Mouse (Mus musculus): ENCODE measurements around the gene Mrps12. TPM values are rescaled to one million over a fixed set of nuclear protein-coding genes. Genes with fewer than 3 reads are reported as not detected.
A peak's percentile ranks its signal among the peaks of the same experiment; 100 is the strongest.

Mrps12 gene
- total RNA-seq (2021): 10 to 100 TPM; 53.9 to 54.7 TPM

DNA sequence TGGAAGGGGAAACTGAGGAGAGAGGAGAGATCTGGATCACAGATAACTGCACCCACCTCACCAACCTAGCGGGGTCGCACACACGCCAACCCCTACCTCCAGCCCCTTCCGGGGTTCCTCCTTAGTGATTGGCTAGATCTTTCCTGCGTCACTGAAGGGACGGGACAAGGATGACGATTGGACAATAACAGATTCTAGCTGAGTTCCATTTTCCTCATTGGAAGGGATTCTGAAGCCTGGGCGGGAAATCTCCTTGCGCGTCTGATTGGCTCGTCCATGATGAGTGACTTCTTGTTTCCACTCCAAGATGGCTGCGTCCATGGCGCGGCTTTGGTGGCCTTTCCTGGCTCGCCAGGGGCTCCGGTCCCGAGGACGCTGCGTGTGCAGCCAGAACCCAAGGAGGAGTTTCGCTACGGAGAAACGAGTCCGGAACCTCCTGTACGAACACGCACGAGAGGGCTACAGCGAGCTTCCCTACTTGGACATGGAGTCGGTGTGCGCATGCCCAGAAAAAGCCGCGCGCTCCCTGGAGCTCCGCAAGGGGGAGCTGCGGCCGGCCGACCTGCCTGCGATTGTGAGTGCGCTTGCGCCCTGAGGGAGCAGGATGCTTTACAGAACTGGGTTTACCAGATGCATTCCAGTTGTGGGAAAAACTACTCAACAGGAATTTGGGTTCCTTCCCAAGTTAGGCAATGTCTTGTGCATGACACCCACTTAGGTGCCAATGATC lies at the start of gene Mrps12, which contains the start of gene Sars2:
TSS of gene Mrps12 (minus strand) at position 112 of the 730 bp plus-strand sequence.
TSS of gene Sars2 (plus strand) at position 284 of the 730 bp plus-strand sequence.
- peak; percentile 93 to 98 for DNase-seq (ENCODE audit: extremely low spot score in 1 of 2, low spot score in 2 of 2)
- intact Hi-C loops (cut with DNase I): no loop called here

DNA sequence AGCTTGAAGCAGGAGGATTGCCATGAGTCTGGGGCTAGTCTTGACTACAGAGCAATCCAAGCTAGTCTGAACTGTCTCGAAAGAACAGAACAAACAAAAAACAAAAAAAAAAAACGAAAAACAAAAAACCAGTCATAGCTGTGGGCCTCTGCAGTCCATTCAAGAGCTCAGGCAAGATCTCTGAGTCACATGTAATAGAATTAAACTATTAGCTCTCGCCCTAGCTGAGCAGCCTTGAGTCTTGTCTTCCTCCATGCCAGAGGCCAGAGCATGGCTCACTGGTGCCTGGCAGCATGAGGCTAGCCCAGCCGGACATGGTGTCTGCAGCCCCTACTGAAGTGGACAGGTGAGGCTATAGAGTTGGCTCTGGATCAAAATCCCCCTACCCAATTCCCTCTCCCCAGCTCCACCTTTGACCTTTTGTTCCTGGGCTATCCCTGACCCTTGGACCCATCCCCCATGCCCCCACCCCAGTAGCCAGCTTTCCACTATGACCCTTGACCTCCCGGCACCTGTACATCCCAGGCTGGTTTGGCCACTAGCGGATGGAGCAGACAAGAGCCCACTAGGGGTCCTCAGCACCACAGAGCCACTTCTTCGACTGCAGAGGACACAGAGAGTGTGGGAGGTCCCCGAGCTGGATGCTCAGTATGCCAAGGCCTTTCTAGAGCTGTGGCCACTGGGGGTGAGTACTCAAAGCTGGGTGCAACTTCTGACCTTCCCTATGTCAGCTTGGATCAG lies 48.6 kb upstream of the Mrps12 start:
- peak in 1 of 2 experiments; percentile 55 for DNase-seq (ENCODE audit: extremely low spot score in 1 of 2, low spot score in 2 of 2)
- intact Hi-C loops (cut with DNase I): no loop called here

DNA sequence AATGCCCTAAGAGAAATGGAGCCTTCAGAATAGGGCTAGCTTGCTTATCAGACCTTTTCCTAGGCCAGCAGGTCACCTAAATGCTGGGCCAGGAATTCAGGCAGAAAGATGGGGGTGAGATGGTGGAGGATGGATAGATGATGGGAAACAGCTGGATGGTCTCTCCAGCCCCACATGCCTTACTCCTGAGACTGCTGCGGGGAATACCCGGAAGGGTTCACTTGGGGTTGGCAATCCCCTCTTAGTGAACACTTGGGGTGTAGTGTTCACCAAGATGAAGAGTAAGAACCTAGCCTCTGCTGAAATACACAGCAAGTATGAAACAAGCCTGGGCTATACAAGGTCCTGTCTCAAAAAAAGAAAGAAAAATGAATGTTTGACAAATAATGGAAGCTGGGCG lies 47.6 kb upstream of the Mrps12 start:
- no peak for DNase-seq (ENCODE audit: extremely low spot score in 1 of 2, low spot score in 2 of 2)
- intact Hi-C loops (cut with DNase I): loop anchor here (10.0 kb wide), 1 partner anchor 176 kb away; the partner anchor contains the start of gene Actn4

DNA sequence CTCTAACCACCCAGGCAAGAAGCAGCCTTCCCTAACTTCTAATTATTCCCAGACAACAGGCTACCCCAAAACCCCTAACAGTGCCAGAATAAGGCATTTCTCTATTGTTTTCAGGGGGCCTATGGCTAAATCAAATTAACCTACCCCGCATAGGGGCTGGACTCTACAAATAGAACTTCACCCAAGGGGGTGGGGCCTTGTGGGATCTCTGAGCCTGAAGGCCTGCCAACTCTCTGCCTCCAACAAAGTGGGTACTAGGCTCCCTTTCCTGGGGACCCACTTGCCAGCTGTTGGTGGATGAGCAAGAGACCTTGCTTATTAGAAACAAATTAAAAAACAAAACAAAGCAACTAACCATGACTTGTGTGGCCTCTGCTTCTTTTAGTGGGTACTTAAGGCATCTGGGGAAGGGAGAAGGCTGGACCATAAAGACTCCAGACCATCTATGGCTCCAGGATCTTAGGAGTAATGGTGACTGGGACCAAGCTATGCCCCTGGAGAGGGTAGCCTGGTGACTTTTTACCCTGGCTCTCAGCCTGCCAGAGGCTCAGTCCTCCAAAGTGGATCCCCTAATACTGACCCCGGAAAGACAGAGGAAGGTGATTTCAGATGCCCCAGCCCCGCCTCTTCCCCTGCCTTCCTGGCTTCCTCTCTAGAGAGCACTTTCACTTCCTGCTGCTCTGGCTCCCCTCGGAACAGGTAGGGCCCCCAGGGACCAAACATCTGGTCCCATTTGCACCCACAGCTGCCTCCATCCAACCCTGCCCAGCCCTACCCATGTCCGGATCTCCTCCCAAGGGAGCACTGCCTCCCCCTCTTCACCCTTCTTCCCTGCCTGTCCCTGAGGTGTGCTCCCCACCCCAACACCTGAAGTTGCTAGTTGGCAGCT lies 46.9 kb upstream of the Mrps12 start, which contains the start of gene Rinl:
TSS of gene Rinl (plus strand) at position 663 of the 889 bp plus-strand sequence.
- intact Hi-C loops (cut with DNase I): loop anchor here (10.0 kb wide), 1 partner anchor 176 kb away; the partner anchor contains the start of gene Actn4
- DNase-seq (ENCODE audit: extremely low spot score in 1 of 2, low spot score in 2 of 2): no peak

DNA sequence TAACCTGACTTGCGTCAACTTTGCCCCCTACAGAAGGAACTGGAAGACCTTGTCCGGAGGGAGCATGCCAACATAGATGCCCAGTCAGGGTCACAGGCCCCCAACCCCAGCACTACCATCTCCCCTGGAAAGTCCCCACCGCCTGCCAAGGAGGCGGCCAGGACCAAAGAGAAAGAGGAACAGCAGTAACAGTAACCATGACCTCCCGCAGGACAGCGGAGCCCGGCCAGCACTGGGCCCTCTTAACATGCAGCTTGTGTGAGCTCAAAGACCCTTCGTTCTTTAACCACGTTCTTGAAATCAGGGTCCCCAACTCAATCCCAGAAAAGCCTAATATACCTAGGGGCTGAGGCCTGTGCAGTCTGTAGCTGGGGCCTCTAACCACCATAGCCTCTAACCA lies 46.3 kb upstream of the Mrps12 start:
- intact Hi-C loops (cut with DNase I): loop anchor here (10.0 kb wide), 1 partner anchor 177 kb away; the partner anchor contains the start of gene Actn4
- no peak for DNase-seq (ENCODE audit: extremely low spot score in 1 of 2, low spot score in 2 of 2)

DNA sequence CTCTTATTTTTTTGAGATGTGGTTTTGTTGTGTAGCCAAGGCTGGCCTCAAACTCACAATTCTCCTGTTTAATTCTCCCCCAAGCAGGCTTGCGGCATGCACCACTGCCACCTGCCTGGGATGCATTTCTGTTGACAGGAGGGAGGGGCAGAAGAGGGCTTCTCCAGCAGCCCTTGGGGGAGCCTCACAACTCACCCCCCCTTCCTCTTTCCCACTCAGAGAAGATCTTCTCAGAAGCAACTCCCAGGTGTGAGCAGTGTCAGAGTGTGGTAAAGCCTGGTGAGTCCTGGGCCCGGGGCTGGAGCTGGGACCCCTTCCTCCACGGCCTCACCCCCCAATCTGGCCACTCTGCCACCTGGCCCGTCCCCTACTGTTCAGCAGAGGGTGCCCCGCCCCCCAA lies 43.5 kb upstream of the Mrps12 start:
- DNase-seq (ENCODE audit: extremely low spot score in 1 of 2, low spot score in 2 of 2): no peak
- intact Hi-C loops (cut with DNase I): loop anchor here (10.0 kb wide), 1 partner anchor 180 kb away; the partner anchor contains the start of gene Actn4

DNA sequence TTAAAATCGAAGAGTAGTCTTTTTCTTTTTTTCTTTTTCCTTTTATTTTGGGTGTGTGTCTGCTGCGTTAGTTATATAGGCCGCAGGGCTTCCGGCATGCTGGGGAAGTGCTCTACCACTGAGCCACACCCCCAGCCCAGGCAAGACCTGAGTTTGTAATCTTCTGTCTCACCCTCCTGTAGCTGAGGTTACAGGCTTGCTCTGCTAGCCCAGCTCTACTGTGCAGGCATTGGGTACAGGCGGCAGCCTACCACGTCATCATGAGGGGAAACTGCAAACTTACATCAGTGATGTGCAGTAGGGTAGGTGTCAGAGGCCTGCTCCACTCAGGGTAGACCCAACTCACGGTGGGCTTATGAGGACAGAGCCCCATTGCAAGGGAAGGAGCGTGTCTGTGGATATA lies 39.6 kb upstream of the Mrps12 start:
- no peak for DNase-seq (ENCODE audit: extremely low spot score in 1 of 2, low spot score in 2 of 2)
- intact Hi-C loops (cut with DNase I): loop anchor here (5.0 to 10.0 kb wide), 2 partner anchors 184 to 256 kb away; partner anchors contain the start of gene Actn4

DNA sequence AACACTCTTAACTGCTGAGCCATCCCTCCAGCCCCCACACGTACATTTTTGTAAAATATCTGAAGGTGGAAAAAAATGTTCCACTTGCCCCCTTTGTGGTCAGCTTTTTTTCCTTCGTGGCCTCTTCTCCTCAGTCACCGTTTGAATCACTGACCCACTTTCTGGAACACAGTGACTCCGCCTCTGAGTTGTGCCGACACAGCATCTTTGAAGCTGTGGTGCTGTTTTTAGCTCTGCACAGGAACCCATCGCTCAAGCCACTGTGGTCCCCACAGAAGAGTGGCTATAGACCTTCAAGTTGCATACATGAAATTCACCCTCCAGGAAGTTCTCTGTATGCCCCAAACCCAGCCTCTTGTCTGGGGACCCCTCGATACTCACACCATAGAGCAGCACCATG lies 39.2 kb upstream of the Mrps12 start:
- DNase-seq (ENCODE audit: extremely low spot score in 1 of 2, low spot score in 2 of 2): peak; percentile 40 to 54
- intact Hi-C loops (cut with DNase I): loop anchor here (5.0 to 10.0 kb wide), 2 partner anchors 184 to 256 kb away; partner anchors contain the start of gene Actn4

DNA sequence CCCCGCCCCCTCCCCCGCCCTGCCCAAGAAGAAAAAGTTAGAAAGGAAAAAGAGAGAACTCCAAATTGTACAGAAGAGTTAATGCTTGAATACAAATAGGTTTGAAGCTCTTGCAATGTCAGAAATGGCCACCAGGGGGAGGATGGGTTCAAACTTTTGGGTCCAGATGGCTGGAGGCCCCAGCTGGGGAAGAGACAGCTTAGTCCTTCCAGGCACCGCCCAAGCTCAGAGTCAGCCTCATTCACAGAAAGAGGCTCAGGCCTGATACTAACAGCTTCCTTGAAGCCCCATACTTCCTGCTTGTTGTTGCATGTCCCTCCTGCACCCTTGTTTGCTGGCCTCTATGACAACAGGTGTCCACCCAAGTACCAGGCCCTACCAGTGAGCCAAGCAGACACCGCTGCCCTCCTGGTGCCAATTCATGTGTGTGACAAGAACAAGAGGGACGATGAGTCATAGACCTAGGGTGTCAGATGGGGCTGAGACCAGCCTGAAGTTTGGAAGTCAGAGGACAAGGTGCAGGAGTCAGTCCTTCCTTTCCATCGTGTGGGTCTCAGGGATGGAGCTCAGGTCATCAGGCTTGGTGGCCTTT lies 38.5 kb upstream of the Mrps12 start:
- intact Hi-C loops (cut with DNase I): loop anchor here (5.0 to 10.0 kb wide), 2 partner anchors 185 to 257 kb away; partner anchors contain the start of gene Actn4
- DNase-seq (ENCODE audit: extremely low spot score in 1 of 2, low spot score in 2 of 2): peak; percentile 84 to 91

DNA sequence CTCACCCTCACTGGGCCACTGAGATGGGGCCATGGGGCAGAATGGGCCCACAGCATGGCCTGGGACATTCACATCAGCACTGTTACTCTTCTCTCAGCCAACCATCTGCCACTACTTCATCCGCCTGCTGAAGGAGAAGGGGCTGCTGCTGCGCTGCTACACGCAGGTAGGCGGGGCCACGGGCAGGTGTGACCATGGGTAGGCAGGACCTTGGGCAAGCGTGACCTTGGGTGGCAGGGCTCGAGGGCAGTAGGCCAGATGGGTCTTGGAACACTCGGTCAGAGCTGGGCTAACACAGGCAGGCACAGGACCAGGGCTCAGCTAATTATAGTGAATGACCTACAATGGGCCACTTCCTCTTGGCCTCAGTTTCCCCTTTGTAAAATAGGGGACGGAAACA lies 37.2 kb upstream of the Mrps12 start:
- peak in 1 of 2 experiments; percentile 43 for DNase-seq (ENCODE audit: extremely low spot score in 1 of 2, low spot score in 2 of 2)

DNA sequence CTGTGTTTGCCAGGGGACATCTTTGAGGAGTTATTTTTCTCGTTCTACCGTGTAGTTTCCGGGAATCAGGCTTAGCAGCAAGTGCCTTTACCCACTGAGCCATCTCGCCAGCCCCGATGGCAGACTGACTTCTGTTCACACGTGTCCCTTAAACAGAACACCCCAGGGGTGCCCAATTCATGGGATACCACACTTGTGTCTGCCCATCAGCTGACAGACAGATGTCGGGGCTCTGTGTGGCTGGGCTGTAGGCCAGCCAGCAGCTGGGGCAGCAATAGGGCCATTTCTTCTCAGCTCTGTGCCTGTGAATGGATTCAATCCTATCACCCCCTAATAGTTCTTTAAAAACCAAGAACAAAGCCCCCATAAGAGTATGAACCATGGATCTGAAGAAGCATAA lies 33.5 kb upstream of the Mrps12 start:
- DNase-seq (ENCODE audit: extremely low spot score in 1 of 2, low spot score in 2 of 2): no peak
- intact Hi-C loops (cut with DNase I): no loop called here

More for the DNA sequence above, 37.2 kb upstream of the Mrps12 start:
- intact Hi-C loops (cut with DNase I): no loop called here

DNA sequence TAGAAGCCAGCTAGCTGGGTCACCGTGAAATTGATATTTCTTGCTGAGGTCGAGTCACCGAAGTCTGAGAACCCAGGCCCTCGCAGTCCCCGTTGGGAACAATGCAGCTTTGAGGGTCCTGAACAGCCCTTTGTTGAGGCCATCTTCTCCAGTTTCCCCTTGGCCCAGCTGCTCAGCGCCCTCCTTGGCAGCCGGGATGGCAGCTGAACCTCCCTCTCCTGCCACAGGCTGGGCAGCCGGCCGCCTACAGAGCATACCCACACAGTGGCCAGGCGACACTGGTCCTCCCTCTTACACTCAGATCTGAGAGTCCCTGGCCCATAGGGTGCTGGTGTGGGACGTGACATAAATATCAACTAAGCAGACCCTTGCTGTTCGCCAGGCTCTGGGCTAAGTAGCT lies 32.5 kb upstream of the Mrps12 start:
- intact Hi-C loops (cut with DNase I): no loop called here
- peak in 1 of 2 experiments; percentile 63 for DNase-seq (ENCODE audit: extremely low spot score in 1 of 2, low spot score in 2 of 2)

DNA sequence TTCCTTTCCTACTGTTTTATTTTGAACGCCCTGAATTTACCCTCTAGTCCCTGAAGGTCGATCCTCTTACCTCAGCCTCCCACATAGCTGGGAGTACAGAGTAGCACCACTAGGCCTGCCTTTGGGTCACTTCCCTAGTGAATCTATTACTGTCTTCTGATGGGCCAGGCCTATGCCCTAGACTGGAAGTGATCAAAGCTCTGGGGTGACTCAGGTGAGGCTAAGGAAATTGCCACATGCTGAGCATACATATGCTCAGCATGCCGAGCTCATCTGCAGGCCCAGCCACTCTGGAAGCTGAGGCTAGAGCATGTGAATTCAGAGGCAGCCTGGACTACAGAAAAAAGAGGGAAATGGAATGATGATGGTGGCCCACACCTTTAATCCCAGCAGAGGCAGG lies 31.5 kb upstream of the Mrps12 start:
- intact Hi-C loops (cut with DNase I): no loop called here
- no peak for DNase-seq (ENCODE audit: extremely low spot score in 1 of 2, low spot score in 2 of 2)

DNA sequence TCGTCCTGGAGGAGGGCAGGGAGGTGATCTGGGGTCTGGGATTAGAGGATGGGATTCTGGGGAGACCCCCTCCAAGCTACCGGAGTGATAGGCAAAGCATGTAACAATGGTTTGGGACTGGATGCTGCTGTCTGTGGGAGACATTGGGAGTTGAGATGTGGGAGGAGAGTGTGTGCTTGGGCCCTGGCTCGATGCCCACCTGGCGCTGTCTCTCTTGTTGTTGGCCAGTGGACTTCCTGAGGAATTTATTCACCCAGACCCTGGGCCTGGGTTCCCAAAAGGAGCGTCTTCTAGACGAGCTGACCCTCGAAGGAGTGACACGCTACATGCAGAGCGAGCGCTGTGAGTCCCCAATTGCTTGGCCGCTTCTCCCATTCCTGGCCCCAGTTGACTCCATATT lies 30.2 kb upstream of the Mrps12 start:
- intact Hi-C loops (cut with DNase I): no loop called here
- DNase-seq (ENCODE audit: extremely low spot score in 1 of 2, low spot score in 2 of 2): peak in 1 of 2 experiments; percentile 65

DNA sequence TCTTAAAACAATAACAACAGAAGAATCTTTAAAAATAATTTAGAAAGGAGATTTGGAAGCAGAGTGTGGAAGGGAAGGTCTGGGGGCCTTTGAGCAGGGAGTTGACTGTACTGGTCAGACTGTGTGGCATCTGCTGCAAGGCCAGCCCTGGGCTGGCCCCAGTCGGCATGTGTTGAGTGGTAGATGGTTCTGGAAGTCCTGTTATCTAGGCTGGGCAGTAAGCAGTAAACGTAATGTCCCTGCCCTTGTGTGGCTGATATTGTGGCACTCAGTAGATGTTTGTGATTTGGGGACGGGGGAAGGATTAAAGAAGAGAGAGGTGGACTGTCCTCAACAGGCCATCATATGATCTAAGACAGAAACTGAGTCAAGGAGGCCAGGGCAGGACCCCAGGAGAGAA lies 28.7 kb upstream of the Mrps12 start:
- intact Hi-C loops (cut with DNase I): no loop called here
- no peak for DNase-seq (ENCODE audit: extremely low spot score in 1 of 2, low spot score in 2 of 2)

DNA sequence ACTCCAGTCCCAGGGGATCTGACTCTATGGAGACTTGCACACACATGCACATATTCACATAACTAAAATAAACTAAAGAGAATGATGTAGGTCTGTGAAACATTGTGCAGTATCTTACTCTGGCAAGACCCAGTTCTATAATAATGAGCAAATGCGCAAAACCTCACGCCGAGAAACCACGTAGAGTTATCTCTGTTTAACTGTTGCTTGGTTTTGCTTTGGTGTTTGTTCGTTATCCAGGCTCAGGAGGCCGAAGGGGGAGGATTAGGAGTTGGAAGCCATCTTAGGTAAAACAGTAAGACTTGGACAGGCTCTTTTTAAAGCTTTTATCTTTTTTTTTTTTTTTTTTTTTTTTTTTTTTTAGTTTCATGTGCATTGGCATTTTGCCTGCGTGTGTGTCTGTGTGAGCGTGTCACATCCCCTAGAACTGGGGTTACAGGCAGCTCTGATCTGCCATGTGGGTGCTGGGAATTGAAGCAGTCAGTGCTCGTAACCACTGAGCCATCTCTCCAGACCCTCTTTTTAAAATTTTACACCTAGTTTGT lies 27.9 kb upstream of the Mrps12 start:
- intact Hi-C loops (cut with DNase I): no loop called here

DNA sequence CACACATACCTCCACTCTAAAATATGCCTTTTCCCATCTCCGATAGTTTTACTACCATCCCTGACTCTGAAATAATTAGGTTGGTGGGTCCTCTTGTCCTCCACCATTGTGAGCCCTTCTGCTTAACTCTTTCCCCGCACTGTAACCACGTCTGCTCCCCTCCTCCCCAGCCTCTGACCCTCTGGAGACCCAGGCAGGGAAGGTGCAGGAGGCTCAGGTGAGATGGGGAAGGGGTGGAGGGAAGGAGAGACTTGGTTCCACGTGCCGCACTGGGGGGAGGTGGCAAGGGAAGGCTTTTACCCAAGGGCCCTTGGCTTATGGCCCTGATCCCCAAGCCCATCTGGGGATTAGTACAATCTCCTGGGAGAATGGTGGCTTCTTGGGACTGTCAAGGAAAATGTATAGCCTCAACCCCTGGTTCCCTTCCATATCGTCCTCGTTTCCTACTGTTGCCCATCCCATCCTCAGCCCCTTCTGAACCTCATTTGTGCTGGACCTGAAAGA lies 25.9 kb upstream of the Mrps12 start, which contains the start of gene Nfkbib:
TSS of gene Nfkbib (minus strand) at position 51 of the 504 bp plus-strand sequence.
- DNase-seq (ENCODE audit: extremely low spot score in 1 of 2, low spot score in 2 of 2): no peak
- intact Hi-C loops (cut with DNase I): no loop called here

More for the DNA sequence above, 27.9 kb upstream of the Mrps12 start:
- no peak for DNase-seq (ENCODE audit: extremely low spot score in 1 of 2, low spot score in 2 of 2)

DNA sequence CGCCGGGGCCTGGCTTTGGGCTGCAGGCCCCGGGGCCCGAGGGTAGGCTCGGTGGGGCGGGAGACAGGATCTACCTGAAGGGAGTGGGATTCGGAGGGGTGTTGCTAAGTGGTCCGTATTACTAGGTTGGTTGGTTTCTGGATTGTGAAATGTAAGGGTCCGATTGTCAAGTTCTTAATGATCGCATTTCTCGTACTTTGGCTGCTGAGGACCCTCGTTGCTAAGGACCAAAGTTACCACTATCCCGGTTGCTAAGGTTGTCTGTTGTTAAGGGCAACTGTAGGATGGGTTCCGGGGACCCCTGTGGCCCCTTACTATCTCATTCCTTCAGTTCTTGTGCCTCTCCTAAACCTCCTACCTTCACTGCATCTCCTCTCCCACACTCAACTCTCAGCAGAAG lies 25.3 kb upstream of the Mrps12 start:
- DNase-seq (ENCODE audit: extremely low spot score in 1 of 2, low spot score in 2 of 2): no peak
- intact Hi-C loops (cut with DNase I): no loop called here
